Mouse (Mus musculus) thymus, adult 2 months (tissue): Measurements from ENCODE around the gene Ppbp.

Source experiments
- CTCF ChIP-seq: fragments of 200-500 bp; IDR thresholded peaks from 2 replicates; pipeline ENCODE4 v1.5.1; 2012; ENCODE audit warnings: mild to moderate bottlenecking, control low read depth, low read length, moderate library complexity, borderline replicate concordance; ENCODE audit not compliant: control insufficient read depth, poor library complexity, insufficient read depth; ENCODE audit errors: extremely low read depth
- POLR2A ChIP-seq: fragments of 200-500 bp; IDR thresholded peaks from 2 replicates; pipeline ENCODE4 v1.6.1; 2012; ENCODE audit warnings: mild to moderate bottlenecking, low read length, control low read depth, moderate library complexity; ENCODE audit not compliant: control insufficient read depth, poor library complexity, insufficient read depth; ENCODE audit errors: extremely low read depth

- TF ChIP-seq CTCF (no peak), POLR2A (no peak)
These were observed 3.7 kb downstream of the Ppbp start, which contains the start of gene Pf4 for GRCm38 (mm10) chr5:90771880-90772653.
